Mouse (Mus musculus) thymus, adult 2 months (tissue): ENCODE data around the gene Gbe1.

ENCODE experiments used
- CTCF ChIP-seq: fragments of 200-500 bp; IDR thresholded peaks from 2 replicates; pipeline ENCODE4 v1.5.1; 2012; ENCODE audit warnings: mild to moderate bottlenecking, control low read depth, low read length, moderate library complexity, borderline replicate concordance; ENCODE audit not compliant: control insufficient read depth, poor library complexity, insufficient read depth; ENCODE audit errors: extremely low read depth
- POLR2A ChIP-seq: fragments of 200-500 bp; IDR thresholded peaks from 2 replicates; pipeline ENCODE4 v1.6.1; 2012; ENCODE audit warnings: mild to moderate bottlenecking, low read length, control low read depth, moderate library complexity; ENCODE audit not compliant: control insufficient read depth, poor library complexity, insufficient read depth; ENCODE audit errors: extremely low read depth

GRCm38 (mm10) chr16:70313496-70313885 lies 258 bp upstream of the Gbe1 start:
- TF ChIP-seq CTCF, result no peak
- TF ChIP-seq POLR2A, result no peak
